Mouse (Mus musculus) liver, adult 2 months (tissue): ENCODE results near the gene Gpr35.

Source experiments
- CTCF ChIP-seq: fragments of 200-500 bp; IDR thresholded peaks from 2 replicates; pipeline ENCODE4 v1.5.1; 2011; ENCODE audit warnings: low read depth, low read length, control low read depth
- POLR2A ChIP-seq: fragments of 200-500 bp; IDR thresholded peaks from 2 replicates; pipeline ENCODE4 v1.6.1; 2011; ENCODE audit warnings: low read length, control low read depth; ENCODE audit not compliant: insufficient read depth; ENCODE audit errors: extremely low read depth

- TF ChIP-seq POLR2A: no peak
- no peak for TF ChIP-seq CTCF
These were observed 3.0 kb downstream of the Gpr35 start for GRCm38 (mm10) chr1:92953641-92954040.
